Mouse (Mus musculus) CH12.LX (cell line): Measurements from ENCODE around the gene Tmem158. TPM values are rescaled to one million over a fixed set of nuclear protein-coding genes. Genes with fewer than 3 reads are reported as not detected.

Source experiments
- DNase-seq: peaks from one replicate; pipeline ENCODE4 v3.0.0-alpha.2; 2013; ENCODE audit errors: extremely low read depth
- H3K27ac ChIP-seq: 2 replicates; pipeline ENCODE4 v1.5.1; 2012; ENCODE audit warnings: low read depth, mild to moderate bottlenecking, control low read depth, moderate library complexity; ENCODE audit not compliant: insufficient read depth
- H3K27me3 ChIP-seq: replicated peaks from 2 replicates; pipeline ENCODE3; 2012; ENCODE audit warnings: inconsistent platforms
- H3K36me3 ChIP-seq, 2 experiments: replicated peaks in 1 of 2; 2 replicates each; pipeline versions ENCODE3 to v1.6.1; 2012; ENCODE audit warnings: inconsistent platforms in 1 of 2, low read length in 1 of 2, mild to moderate bottlenecking in 1 of 2, mixed read lengths in 1 of 2, moderate library complexity in 1 of 2; ENCODE audit not compliant: control insufficient read depth in 1 of 2, insufficient read depth in 1 of 2
- H3K4me1 ChIP-seq, 2 experiments: 2 replicates each; pipeline ENCODE4 v1.6.1; 2012; ENCODE audit warnings: inconsistent platforms in 1 of 2, moderate library complexity in 1 of 2; ENCODE audit not compliant: insufficient read depth in 2 of 2, control insufficient read depth in 1 of 2
- H3K4me2 ChIP-seq: 2 replicates; pipeline ENCODE4 v1.6.1; 2012; ENCODE audit warnings: low read depth, mild to moderate bottlenecking, control low read depth; ENCODE audit not compliant: poor library complexity, insufficient read depth, severe bottlenecking
- H3K4me3 ChIP-seq, 3 experiments: fragments of 150-350 bp in 1 of 3; sonication (generic) in 1 of 3; replicated peaks in 1 of 3; 2 replicates each; pipeline versions ENCODE3 to v1.5.1; 2011 to 2012; ENCODE audit warnings: low read depth in 2 of 3, low read length in 2 of 3, mild to moderate bottlenecking in 2 of 3, moderate library complexity in 2 of 3, control low read depth in 1 of 3, improper control_type of control experiment in 1 of 3, inconsistent platforms in 1 of 3, mixed read lengths in 1 of 3; ENCODE audit not compliant: poor library complexity in 1 of 3
- H3K79me2 ChIP-seq: replicated peaks from 2 replicates; pipeline ENCODE4 v1.6.1; 2012; ENCODE audit warnings: mild to moderate bottlenecking, moderate library complexity; ENCODE audit not compliant: control insufficient read depth, poor library complexity, insufficient read depth, severe bottlenecking; ENCODE audit errors: extremely low read depth
- H3K9ac ChIP-seq: 2 replicates; pipeline ENCODE4 v1.6.1; 2012; ENCODE audit warnings: low read depth, mild to moderate bottlenecking, control low read depth, moderate library complexity; ENCODE audit not compliant: insufficient read depth
- H3K9me3 ChIP-seq: replicated peaks from 2 replicates; pipeline ENCODE3; 2012; ENCODE audit warnings: low read length, inconsistent platforms, mixed read lengths
- BHLHE40 ChIP-seq: IDR thresholded peaks from 2 replicates; pipeline ENCODE4 v1.6.1; 2011; ENCODE audit warnings: mild to moderate bottlenecking, low read depth, low read length, improper control_type of control experiment
- CTCF ChIP-seq, 2 experiments: IDR thresholded peaks in 1 of 2; conservative IDR thresholded peaks in 1 of 2; 2 replicates each; pipeline ENCODE4 v1.5.1; 2011 to 2012; ENCODE audit warnings: low read depth in 2 of 2, low read length in 2 of 2, improper control_type of control experiment in 1 of 2, inconsistent platforms in 1 of 2, mild to moderate bottlenecking in 1 of 2, moderate library complexity in 1 of 2
- E2F4 ChIP-seq: IDR thresholded peaks from 2 replicates; pipeline ENCODE4 v1.6.1; 2011; ENCODE audit warnings: low read depth, low read length, improper control_type of control experiment; ENCODE audit not compliant: insufficient replicate concordance
- ETS1 ChIP-seq: conservative IDR thresholded peaks from 2 replicates; pipeline ENCODE4 v1.6.1; 2012; ENCODE audit warnings: low read depth, mild to moderate bottlenecking, inconsistent platforms, low read length, improper control_type of control experiment, moderate library complexity
- GABPA ChIP-seq: IDR thresholded peaks from 2 replicates; pipeline ENCODE4 v1.6.1; 2012; ENCODE audit warnings: low read depth, low read length, improper control_type of control experiment, inconsistent platforms; ENCODE audit not compliant: insufficient replicate concordance
- HCFC1 ChIP-seq: IDR thresholded peaks from 2 replicates; pipeline ENCODE4 v1.6.1; 2012; ENCODE audit warnings: low read depth, mild to moderate bottlenecking, inconsistent platforms, low read length, improper control_type of control experiment
- IRF4 ChIP-seq: IDR thresholded peaks from 2 replicates; pipeline ENCODE4 v1.6.1; 2014; ENCODE audit warnings: low read depth, mild to moderate bottlenecking, inconsistent platforms, low read length, improper control_type of control experiment
- KAT2A ChIP-seq: IDR thresholded peaks from 2 replicates; pipeline ENCODE4 v1.6.1; 2012; ENCODE audit warnings: low read length, improper control_type of control experiment, inconsistent platforms; ENCODE audit not compliant: insufficient replicate concordance
- MAFK ChIP-seq: IDR thresholded peaks from 2 replicates; pipeline ENCODE4 v1.6.1; 2011; ENCODE audit warnings: low read length, improper control_type of control experiment; ENCODE audit not compliant: insufficient replicate concordance
- MAZ ChIP-seq: IDR thresholded peaks from 2 replicates; pipeline ENCODE4 v1.6.1; 2012; ENCODE audit warnings: low read depth, mild to moderate bottlenecking, inconsistent platforms, low read length, improper control_type of control experiment, moderate library complexity
- MXI1 ChIP-seq: IDR thresholded peaks from 2 replicates; pipeline ENCODE4 v1.6.1; 2011; ENCODE audit warnings: mild to moderate bottlenecking, low read depth, low read length, improper control_type of control experiment
- NRF1 ChIP-seq: IDR thresholded peaks from 2 replicates; pipeline ENCODE4 v1.6.1; 2014; ENCODE audit warnings: low read depth, mild to moderate bottlenecking, inconsistent platforms, low read length, improper control_type of control experiment, moderate library complexity
- POLR2A ChIP-seq: IDR thresholded peaks from 2 replicates; pipeline ENCODE4 v1.6.1; 2011; ENCODE audit warnings: low read depth, mild to moderate bottlenecking, improper control_type of control experiment, low read length
- POLR2AphosphoS2 ChIP-seq: IDR thresholded peaks from 2 replicates; pipeline ENCODE4 v1.6.1; 2011; ENCODE audit warnings: low read depth, low read length, improper control_type of control experiment
- RAD21 ChIP-seq: IDR thresholded peaks from 2 replicates; pipeline ENCODE4 v1.6.1; 2011; ENCODE audit warnings: low read depth, mild to moderate bottlenecking, low read length, improper control_type of control experiment, moderate library complexity
- RCOR1 ChIP-seq: conservative IDR thresholded peaks from 2 replicates; pipeline ENCODE4 v1.6.1; 2012; ENCODE audit warnings: low read depth, mild to moderate bottlenecking, inconsistent platforms, low read length, improper control_type of control experiment
- SIN3A ChIP-seq: IDR thresholded peaks from 2 replicates; pipeline ENCODE4 v1.6.1; 2012; ENCODE audit warnings: low read length, improper control_type of control experiment, inconsistent platforms
- SMC3 ChIP-seq: IDR thresholded peaks from 2 replicates; pipeline ENCODE4 v1.6.1; 2011; ENCODE audit warnings: low read depth, low read length, improper control_type of control experiment
- TCF12 ChIP-seq: IDR thresholded peaks from 2 replicates; pipeline ENCODE4 v1.6.1; 2014; ENCODE audit warnings: low read depth, mild to moderate bottlenecking, inconsistent platforms, low read length, improper control_type of control experiment
- UBTF ChIP-seq: IDR thresholded peaks from 2 replicates; pipeline ENCODE4 v1.6.1; 2012; ENCODE audit warnings: low read depth, mild to moderate bottlenecking, inconsistent platforms, low read length, improper control_type of control experiment, moderate library complexity
- USF1 ChIP-seq: IDR thresholded peaks from 2 replicates; pipeline ENCODE4 v1.6.1; 2014; ENCODE audit warnings: low read depth, mild to moderate bottlenecking, inconsistent platforms, low read length, improper control_type of control experiment
- ZC3H11A ChIP-seq: IDR thresholded peaks from 2 replicates; pipeline ENCODE4 v1.6.1; 2012; ENCODE audit warnings: low read depth, mild to moderate bottlenecking, inconsistent platforms, low read length, improper control_type of control experiment
- ZKSCAN1 ChIP-seq: IDR thresholded peaks from 2 replicates; pipeline ENCODE4 v1.6.1; 2012; ENCODE audit warnings: low read depth, inconsistent platforms, low read length, improper control_type of control experiment, borderline replicate concordance
- dilution Hi-C: fragments of 300-500 bp; cut with MboI; formaldehyde crosslinking; loops from 2 replicates; pipeline ENCODE4 v1.14.3; 2020; ENCODE audit warnings: low sequenced_read_pairs; ENCODE audit not compliant: extremely low pct_unique_long_range_greater_than_20kb, extremely low pct_ligation_motif_present
- in situ Hi-C: fragments of 300-500 bp; cut with MboI; formaldehyde crosslinking; loops from 3 replicates; pipeline ENCODE4 v1.14.3; 2019; ENCODE audit warnings: low sequenced_read_pairs, low pct_ligation_motif_present, low pct_unique_long_range_greater_than_20kb, mixed read lengths
- polyA plus RNA-seq: library from polyadenylated mRNA; unstranded; fragments of >175 nt; gene quantifications from 2 replicates; pipeline ENCODE4 v1.2.1, GENCODE M21; 2012; ENCODE audit warnings: low read depth; ENCODE audit not compliant: insufficient read length
- total RNA-seq, 2 experiments: library from RNA; depleted of rRNA; stranded (reverse); fragments of 300-350 nt in 1 of 2; fragments of >200 nt in 1 of 2; gene quantifications; 2 replicates each; pipeline ENCODE4 v1.2.3; 2012 to 2014

Gene Tmem158
- total and polyA plus RNA-seq, 3 experiments, result 2.1 to 7.3 (median 2.4) TPM

DNA sequence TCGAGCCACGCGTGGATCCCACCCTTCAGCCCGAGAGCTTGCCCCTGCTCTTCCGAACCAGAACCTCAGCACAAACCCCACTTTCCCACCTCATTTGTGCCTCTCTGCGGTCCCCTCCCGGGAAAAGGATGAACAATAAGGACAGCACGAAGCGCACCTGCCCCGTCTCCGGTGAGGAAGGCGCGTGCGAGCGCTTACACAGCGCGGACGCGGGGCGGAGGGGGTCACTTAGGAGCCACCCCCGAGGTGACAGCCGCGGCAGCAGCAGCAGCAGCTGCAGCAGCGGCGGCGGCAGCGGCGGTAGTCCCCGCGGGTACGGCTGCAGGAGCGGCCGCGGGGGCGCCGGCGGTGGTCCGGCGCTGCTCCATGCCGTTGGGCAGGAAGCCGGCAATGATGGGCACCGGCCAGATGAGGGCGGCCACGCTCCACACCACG, 1.1 kb downstream of the Tmem158 start:
- in situ Hi-C loops (loop anchor here (5.0 to 10.0 kb wide), 3 partner anchors 97 to 265 kb away; partner anchors contain the start of gene Sacm1l), dilution Hi-C loops (no loop called here)
- peak overlapping the region; percentile 63 to 82 (median 64) for H3K4me3 ChIP-seq
- peaks cover 51% of the 10 kb centered on the region for H3K27me3 ChIP-seq
- H3K4me1 ChIP-seq, result no peaks in the 10 kb centered on the region; a peak in 1 of 4 replicates
- H3K9ac ChIP-seq, result no peak overlapping the region; the same call in 1 of the 2 replicates
- H3K27ac ChIP-seq, result no peak overlapping the region
- no peak for DNase-seq
- H3K79me2 ChIP-seq, result no peaks in the 10 kb centered on the region
- peak overlapping the region; percentile 52 for H3K4me2 ChIP-seq
- H3K9me3 ChIP-seq, result no peaks in the 10 kb centered on the region
- TF ChIP-seq MAZ, result no peak
- TF ChIP-seq USF1, result no peak
- no peak for TF ChIP-seq SIN3A
- no peak for TF ChIP-seq HCFC1
- TF ChIP-seq POLR2AphosphoS2, result no peak
- peak; percentile 52; the same call in 1 of the 2 replicates for TF ChIP-seq IRF4
- TF ChIP-seq ZKSCAN1, result no peak
- TF ChIP-seq POLR2A, result no peak
- TF ChIP-seq NRF1, result no peak
- TF ChIP-seq UBTF, result no peak
- peak; percentile 91 for TF ChIP-seq RAD21
- no peak for TF ChIP-seq BHLHE40
- TF ChIP-seq RCOR1, result no peak
- no peak for TF ChIP-seq MXI1
- TF ChIP-seq SMC3, result peak; percentile 93; the same call in 1 of the 2 replicates
- TF ChIP-seq MAFK, result no peak
- peak in 1 of 2 experiments; percentile 91; a peak in 2 of 4 replicates for TF ChIP-seq CTCF (conservative IDR thresholded peaks at IDR 0.05 in 1 of 2, IDR thresholded peaks at IDR 0.05 in 1 of 2; ENCODE audit: low read depth in 2 of 2, low read length in 2 of 2)
- TF ChIP-seq ETS1, result no peak
- peak; percentile 92; the same call in 1 of the 2 replicates for TF ChIP-seq ZC3H11A
- no peak for TF ChIP-seq E2F4
- 0 out of 2 replicates have a peak, but pooled peaks have one; percentile 52 for TF ChIP-seq TCF12
- TF ChIP-seq KAT2A, result no peak
- H3K36me3 ChIP-seq, result no peaks in the 10 kb centered on the region

DNA sequence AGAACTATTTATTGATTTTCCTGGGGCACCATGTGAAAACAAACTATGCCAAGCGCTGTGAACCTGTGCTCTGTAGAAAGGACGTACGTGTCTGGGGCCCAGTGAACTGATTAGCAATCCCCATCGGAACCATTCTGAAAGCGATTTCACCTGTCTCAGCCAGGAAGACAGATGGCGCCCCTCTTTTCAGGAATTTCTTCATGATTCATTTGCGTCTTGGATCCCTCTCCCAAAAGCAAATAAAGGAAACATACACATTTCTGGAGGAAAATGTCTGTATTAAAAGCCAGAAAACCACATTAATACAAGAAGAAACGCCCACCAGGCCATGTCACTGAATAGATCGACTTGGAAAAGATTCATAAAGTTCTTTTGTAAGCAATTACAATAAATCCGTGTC, 1.8 kb downstream of the Tmem158 start:
- no peak for TF ChIP-seq POLR2A
- no peak for TF ChIP-seq TCF12
- no peak for TF ChIP-seq ZKSCAN1
- TF ChIP-seq E2F4, result no peak
- TF ChIP-seq POLR2AphosphoS2, result no peak
- TF ChIP-seq IRF4, result no peak
- TF ChIP-seq GABPA, result no peak
- TF ChIP-seq BHLHE40, result no peak
- no peak for TF ChIP-seq SIN3A
- TF ChIP-seq MXI1, result no peak
- no peak for DNase-seq
- Histone ChIP-seq H3K4me1 (no peaks in the 10 kb centered on the region; a peak in 1 of 4 replicates), H3K27ac (no peak overlapping the region), H3K9ac (no peak overlapping the region), H3K27me3 (peaks cover 50% of the 10 kb centered on the region), H3K4me2 (no peak overlapping the region), H3K9me3 (no peaks in the 10 kb centered on the region), H3K36me3 (no peaks in the 10 kb centered on the region), H3K79me2 (no peaks in the 10 kb centered on the region), H3K4me3 (no peak overlapping the region)
- in situ Hi-C loops (loop anchor here (5.0 to 10.0 kb wide), 3 partner anchors 96 to 266 kb away; partner anchors contain the start of gene Sacm1l), dilution Hi-C loops (no loop called here)
